Mouse (Mus musculus) embryo, embryonic 10.5 days (tissue): ENCODE results near the gene Dscam.

Experiments used
- DNase-seq: peaks from one replicate; pipeline ENCODE4 v3.0.0-alpha.2; 2015; ENCODE audit warnings: low spot score

Dscam gene

DNA sequence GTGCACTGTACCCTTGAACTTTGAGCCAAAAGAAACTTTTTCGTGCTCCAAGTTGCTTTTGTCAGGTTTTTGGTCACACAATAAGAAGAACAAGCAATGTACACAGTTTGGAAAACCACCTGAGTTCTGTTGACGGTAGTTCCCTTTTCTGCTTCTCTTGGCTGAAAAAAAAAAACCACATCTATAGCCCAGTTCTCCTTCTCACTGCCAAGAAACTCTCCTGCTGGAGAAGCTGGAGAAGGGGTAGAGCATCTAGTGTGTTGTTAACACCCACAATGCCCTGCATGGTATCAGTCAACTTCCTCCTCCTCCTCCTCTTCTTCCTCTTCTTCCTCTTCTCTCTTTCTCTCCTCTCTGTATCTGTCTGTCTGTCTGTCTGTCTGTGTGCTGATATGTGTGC is 65.3 kb downstream of the Dscam start:
- DNase-seq: no peak

DNA sequence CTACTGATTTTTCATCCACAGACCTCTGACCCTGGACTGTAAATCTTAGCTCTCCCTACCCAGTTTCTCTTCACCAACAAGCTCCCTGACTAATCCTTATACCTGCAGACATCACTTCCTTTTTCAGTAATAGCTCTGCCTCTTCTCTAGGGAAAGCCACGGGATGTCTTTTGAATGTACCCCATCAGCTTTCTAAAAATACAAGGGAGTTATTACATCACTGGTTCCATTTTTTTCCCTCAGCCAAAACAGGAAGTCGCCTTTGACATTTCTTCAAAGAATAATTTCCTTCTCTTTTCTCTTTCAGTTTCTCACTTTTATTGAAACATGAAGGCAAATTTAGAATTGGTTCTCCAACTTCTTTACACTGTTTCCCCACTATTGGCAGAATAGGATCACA is 67.5 kb downstream of the Dscam start:
- no peak for DNase-seq

DNA sequence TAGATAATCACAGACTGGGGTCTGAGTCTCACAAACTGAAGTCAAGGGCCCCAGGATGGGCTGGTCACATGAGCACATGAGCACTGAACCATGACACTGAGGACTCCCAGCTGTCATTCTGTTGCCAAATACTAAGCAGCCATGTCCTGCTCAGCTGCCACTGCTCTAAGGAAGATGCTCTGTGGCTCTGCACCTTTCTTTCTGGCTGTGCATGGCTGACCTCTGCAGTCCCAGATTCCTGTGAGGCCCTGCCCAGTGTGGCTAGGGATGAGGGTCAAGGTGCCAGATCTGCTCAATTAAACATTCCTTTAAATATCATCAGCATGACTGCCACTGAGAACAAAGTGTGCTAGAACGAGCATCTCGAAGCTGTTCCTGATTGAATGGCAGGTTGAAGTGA is 70.5 kb downstream of the Dscam start:
- DNase-seq: peak; percentile 8

DNA sequence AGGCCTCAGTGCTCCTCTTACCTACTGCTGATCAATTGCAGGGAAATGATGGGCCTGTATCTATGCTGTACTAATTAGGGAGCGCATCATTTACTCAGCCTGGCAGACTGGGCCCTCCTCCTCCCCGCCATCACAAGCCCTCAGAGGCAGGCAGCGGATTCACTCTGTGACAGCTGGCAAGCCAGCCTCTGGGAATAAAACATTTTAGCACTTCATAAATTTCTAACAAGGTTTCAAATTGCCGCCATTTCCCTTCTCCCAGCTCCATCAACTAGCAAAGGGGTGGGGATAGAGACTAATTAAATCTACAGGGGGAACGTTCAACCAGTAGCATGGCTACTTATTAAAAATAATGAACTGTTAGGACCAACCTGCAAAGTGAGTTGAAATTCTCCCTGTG is 72.0 kb downstream of the Dscam start:
- peak; percentile 28 for DNase-seq

DNA sequence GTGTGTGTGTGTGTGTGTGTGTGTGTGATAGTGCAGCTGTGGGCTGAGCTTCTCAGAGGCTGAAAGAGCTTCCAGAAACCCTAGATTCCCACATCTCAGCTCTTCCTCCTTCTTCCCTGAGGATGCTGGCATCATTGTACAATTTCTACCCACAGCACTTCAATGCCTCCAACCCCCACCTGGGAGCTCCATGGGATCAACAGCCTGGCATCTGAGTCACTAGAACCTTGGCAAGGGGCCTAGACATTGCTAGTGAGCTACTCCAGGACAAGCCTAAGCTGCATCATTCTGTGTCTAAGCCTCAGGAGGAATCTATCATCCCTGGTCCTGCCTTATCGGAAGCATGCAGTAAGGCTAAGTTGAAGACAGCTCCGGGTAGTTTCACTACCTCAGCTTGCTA is 73.8 kb downstream of the Dscam start:
- DNase-seq: no peak

DNA sequence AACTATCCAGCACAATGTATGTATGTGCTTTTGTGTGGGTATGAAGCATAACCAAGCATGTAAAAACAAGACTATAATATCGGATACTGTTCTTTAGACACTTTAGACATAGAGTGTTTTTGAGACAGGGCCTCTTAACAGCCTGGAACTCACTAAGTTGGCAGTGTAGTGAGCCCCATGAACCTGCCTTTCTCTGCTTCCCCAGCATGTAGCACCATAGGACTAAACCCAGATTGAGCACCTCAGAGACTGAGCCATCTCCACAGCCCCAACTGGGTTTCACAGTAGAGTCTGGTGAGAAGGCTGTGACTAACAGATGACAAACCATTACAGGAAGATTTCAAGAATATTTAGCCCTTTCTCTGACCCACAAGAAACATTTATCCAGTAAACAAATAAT is 75.1 kb downstream of the Dscam start:
- no peak for DNase-seq

DNA sequence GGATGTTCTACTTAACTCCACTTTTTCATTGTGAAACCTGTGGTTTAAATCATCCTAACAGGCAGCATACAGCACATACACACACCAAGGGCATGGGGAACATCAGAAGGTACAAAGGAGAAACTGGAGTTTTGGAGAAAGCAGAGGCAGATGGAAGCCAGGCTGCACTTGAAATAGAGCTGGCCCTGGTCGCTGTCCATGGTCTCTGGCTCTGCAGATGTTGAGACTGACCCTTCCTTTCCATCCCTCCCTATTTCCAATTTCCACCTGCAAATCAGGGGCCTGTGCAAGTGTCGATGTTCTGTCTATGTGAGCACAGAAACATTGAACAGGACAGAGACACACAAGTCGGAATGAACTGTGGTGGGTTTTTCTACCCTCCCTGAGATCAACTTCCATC is 81.2 kb downstream of the Dscam start:
- peak; percentile 25 for DNase-seq

DNA sequence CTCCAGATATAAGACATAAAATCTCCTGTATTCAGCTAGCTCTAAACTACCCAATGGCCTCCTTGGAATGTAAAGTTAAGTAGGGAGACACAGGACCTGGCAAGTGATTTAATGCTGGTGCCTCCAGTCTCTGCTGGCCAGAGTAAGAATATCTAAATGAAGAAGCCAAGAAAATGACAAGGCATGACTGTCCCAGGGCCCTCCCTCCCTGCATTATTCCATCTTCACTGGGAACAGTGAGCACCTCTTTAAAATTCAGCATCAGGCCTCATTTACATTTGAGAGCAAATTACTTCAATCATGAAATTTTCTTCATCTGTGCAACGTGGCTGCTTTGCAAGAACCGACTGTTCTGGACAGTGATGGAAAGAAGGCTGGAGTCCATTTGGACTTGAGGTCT is 86.9 kb downstream of the Dscam start:
- no peak for DNase-seq

DNA sequence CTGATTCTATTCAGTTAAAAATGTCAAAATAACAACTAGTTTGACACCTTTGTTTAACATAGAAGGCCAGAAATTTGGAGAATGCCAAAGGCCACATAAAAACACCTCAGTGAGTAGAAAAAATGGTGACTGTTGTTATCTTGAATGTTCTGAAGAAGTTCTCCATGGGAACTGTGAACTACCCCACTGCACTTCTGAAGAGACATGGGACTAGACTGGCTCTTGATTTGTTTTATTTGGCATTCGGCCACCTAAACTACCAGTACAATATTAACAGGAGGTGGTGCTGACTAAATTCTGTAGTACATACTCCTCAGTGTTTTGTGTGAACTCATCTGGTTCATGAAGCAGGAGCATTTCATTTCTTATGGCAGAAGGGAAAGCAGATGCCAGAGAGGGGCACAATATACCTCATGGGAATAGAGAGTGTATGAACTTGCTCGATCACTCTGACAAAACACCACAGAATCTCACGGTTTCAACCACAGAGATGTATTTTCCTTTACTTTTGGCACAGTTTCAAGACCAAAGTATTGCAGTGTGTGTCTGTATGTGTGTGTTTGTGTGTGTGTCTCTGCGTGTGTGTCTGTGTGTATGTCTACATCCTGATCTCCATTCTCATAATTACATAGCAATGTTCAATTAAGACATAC is 94.5 kb downstream of the Dscam start:
- no peak for DNase-seq

DNA sequence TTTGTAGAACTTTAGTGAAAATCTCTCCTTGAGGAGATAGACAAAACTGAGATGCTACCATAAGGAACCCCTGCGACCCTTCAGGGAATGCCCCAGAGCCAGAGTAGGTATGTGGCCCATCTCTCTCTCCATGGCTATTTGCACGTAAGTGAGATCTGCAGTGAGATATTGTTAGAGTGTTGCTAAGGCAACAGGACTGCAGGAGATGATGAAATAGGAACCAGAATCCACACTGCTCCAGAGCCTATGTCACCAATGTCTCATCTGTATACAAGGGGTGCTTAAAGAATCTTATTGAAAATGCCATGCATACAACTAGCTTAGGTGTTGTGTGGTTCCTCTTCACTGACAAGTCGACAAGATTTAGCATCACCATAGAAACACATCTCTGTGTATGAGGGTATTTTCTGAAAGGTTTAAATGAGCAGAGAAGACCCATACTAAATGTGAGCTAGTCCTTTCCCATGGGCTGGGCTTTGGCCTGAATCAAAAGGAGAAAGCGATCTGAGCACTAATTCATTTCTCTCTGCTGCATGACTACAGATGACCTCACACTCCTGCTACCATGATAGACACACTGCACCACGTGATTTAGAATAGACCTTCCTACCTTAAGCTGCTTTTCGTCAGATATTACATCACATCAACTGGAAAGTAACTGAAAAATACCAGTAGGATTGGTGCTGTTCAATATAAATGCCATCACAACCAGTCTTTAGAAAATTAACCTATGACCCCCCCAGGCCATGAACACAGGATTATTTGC is 95.2 kb downstream of the Dscam start:
- no peak for DNase-seq

DNA sequence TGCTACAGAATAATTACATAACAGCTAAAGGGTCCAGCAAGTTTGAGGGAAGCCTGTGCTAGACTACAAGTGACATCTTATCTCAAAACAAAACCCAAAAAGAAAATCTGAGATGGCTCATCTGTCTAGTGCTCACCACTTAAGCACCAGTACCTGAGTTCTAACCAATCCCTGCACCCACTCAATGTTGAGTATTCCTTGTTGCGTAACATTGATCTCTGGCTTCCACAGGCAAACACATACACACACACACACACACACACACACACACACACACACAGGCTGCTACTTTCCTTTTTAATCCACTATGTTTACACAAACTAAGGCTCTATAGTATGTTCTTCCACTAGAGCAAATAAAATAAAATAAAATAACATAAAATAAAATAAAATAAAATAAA is 96.7 kb downstream of the Dscam start:
- DNase-seq: no peak

DNA sequence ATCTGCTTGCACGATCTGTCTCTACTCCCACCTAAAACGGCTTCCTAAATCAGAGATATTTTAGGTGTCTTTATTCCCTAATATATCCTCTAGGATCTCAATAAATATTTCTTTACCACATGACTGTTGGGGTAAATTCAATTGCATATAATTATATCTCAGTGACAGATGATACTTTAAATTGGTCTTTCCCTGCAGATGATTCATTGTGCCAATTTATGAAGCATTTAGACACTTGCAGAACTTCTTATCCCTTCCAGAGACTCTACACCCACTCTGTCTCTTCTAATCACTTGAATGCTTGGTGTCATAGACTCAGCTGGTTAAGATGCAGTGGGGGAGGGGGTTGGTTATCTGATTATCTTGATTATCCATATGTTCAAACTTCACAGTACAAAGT is 97.9 kb downstream of the Dscam start:
- no peak for DNase-seq

DNA sequence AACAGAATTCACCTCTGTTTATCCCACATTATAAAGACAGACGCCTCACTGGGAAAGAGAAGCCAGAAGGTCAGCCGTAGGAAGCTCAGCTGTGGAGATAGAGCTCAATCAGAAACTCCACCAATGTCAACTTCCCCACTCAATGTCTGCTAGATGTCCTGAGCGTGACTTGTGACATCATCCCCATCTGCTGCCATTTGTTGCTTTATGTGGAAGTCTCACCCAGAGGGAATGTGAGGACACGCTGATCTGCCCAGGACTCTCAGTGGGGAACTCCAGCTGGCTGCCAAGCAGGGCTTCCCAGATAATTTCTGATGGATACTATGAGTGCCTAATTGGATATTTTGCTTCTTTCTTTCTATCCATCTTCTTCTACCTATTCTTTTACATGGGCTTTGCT is 103.7 kb downstream of the Dscam start:
- no peak for DNase-seq

DNA sequence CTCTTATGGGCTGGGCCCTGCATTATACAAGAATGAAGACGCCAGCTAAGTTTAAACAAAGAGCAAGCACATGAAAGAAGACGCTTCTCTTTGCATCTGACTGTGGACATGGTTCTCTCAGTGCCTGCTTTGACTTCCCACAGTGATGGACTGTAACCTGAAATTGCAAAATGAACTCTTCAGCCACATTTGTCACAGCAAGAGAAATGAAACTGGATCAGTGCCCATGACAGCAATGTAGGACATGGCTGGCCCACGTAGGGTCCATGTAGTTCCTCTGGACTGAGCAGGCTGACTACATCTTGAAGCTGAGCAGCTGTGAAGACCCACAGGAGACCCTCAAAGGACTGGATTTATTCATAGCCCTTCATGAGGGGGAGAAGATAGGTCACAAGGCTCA is 108.3 kb downstream of the Dscam start:
- DNase-seq: no peak

DNA sequence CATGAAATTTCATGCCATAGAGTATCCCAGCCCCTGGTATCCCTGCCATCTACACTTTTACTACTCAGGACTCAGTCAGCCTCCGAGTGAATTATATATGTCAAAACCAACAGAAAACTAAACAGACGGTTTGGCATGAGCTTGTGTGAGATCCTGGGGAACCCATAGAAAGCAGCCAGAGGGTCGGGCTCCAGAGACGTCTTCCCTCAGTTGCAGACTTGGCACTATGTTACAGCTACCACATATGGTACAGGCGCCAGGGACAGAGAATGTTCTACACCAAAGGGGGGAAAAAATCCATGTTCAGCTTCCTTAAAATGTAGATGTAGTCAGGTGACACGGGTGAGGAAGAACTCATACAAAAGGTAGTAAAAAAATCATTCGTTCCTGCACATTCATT is 109.2 kb downstream of the Dscam start:
- DNase-seq: no peak

DNA sequence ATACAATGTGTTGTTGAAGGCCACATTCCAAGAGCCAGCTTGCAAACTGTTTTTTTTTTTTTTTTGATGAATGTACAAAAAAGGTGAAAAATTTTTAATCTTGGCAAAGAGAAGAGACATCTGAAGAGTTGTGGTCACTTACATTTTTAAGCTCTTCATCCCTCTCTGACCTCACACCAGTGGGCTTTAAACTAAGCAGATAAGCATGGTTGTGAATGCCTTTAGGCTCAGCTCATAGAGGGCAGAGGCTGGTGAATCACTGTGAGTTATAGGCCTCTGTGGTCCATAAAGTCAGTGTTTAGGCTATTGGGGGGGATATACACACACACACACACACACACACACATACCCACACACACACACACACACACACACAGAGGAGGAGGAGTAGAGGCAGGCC is 109.8 kb downstream of the Dscam start:
- no peak for DNase-seq

DNA sequence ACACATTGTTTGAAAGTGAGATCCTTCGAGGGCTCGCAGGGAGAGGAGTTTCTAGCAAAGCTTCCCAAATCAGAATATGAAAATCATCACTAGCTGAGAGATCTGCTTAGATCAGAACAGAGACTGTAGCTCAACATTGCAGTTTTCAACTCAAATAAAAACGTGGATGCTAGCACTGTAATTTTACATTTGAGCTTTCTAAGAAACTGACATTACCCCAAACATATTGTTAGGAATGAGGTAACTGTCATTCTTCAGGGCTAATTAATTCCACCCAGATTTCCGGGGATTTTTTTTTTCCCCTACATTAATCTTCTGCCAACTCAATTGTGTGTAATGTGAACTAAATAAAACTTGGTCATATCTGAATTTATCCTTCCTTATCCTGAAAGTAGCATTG is 110.3 kb downstream of the Dscam start:
- no peak for DNase-seq

DNA sequence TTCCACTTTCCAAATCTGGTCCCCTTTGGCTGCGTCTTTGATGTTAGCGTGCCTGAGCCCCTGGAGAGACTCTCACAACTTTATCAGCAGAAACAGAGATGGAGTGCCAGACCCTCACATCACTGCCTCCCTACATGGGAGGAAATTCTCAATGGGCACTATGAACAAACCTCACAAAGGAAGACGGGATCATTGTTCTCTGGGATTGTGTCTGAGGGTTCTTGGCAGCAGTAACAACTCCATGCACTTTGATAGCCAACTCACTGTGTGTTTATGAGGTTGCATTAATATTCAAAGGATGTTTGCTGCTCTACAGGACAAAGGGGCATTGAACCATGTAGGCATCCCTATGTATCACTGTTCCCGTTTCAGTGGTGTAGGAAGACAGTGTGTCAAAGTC is 135.3 kb downstream of the Dscam start:
- DNase-seq: no peak

DNA sequence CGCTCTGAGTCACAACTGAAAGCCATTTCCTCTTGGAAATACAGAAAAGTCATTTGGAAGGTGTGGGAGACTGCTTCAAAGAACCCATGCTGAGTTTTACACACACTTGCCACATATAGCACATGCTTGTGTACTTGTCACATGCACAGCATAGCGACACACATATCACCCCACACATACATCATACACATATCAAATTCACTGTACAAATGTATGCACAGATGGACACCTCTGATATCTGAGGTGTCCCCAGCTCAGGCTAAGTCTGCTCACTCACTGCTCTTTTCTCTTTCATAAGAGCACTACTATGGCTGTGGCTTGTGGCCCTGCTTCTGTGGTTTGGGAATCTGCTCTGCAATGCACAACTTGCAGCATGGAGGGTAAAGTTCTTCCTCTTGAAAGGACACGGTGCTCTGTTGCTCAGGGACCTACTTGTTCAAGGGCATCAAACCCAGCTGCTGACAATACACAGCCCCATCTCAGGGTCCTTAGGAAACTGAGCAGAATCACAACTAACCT is 137.0 kb downstream of the Dscam start:
- no peak for DNase-seq

DNA sequence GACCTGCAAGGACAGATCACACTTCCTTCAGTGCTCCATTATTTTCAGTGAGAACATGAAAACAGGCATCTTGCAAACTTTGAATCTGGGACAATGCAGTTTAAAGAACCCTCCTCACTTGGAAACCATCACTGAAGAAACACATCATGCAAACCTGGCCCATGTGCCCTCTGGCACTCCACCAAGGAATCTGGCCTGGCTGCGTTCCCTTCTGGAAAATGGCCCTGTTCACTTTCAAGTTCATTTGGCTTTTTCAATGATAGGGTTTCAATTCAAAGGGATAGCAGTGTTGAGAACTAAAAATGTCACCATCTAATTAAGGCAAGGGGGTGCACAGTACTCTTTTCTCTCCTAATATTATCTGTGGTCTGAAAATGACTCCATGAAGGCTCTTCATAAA is 142.9 kb downstream of the Dscam start:
- no peak for DNase-seq

DNA sequence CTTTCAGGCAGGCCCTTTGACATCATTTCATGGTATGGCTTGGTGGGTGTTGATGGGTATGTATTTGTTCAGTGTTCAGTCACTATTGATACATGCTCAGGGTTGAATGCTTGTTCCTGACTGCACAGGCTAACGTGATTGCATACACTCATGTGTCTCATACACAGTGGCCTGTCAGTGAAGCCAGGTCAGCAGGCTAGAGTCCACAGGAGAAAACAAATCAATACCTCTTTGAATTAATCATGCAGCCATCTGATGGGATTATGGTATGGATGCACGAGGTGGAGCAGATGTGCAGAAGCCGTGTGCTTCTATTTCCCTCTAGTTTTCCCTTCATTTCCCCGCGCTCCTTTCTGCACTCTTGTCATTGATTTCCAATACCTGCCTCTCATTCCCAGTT is 143.7 kb downstream of the Dscam start:
- DNase-seq: no peak

DNA sequence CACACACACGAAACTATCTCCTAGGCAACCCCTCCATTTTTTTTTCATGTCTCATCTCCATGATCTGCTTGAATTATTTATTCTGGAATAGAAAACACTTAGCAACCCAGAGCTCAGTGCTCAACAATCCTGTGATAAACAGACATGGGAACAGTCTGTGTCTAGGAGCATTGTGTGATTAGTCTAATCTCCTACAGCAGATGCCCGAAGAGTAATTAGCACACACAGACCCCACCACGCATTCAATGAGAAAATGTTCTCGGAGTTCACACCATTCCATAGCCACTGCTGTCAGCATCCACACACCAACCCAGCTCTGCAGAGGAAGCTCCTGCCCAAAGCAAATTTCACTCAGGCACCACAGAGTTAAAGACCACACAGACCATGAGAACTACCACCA is 146.1 kb downstream of the Dscam start:
- no peak for DNase-seq

DNA sequence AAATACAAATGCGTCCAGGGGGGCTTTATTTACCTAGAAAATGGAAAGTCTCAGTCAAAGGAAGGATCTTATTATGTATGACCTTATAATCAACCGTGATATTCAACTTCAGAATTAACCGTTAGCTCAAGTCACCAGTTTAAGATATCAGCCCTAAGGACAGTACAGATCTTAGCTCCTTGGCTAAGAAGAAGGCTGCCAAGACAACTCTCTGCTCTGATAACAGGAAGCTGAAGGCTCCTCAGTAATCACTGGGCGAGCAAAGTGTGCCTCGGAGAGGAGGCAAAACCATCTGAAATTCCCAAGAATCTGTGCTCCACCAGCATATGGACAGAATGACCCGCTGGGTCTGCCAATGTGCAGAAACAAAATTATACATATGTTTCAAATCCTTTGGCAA is 149.1 kb downstream of the Dscam start:
- DNase-seq: no peak

DNA sequence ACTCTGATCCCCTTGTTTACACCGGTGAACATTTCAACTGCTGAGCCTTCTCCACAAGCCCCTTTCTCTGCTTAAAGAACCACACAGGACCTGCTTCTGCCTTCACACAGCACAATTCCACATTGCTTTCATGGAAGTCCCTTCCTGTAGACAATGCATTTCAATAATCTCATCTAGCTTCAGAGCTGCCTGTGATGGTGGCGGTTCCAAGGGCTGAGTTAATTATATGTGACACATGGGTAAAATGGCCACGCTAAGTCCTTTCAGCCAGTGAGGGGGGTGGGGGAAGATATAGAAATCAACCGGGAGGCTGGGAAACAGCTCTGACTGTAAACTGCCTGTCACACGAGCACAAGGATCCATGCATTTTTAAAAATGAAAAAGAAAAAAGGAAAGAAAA is 152.2 kb downstream of the Dscam start:
- no peak for DNase-seq
